Mouse (Mus musculus): ENCODE data around the gene Clip4.

DNA sequence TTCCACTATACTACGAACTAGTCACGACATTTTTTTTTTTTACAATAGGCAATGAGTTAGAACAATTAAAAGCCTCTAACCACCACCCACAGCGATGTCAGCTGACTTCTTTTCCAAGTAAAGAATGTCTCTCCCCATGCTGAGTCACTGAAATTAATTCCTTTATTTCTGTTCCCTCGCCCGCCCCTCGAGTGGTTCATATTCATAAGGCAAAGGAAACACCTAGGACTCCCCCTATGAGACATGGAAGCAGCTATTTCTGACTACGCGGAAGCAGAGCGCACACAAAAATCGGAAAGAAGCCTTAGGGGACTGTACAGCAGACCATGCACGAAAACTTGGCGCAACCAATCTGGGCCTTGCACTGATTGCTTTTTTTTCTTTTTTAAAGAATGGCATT is 100.6 kb downstream of the Clip4 start:
- TF ChIP-seq CHD2 (IDR thresholded peaks at IDR 0.05; ENCODE audit: low read depth, low read length) (no peak), ZNF384 (IDR thresholded peaks at IDR 0.05; ENCODE audit: low read depth, low read length) (no peak), ZC3H11A (IDR thresholded peaks at IDR 0.05; ENCODE audit: borderline replicate concordance, low read depth, low read length) (no peak), HCFC1 (IDR thresholded peaks at IDR 0.05; ENCODE audit: borderline replicate concordance, insufficient read depth, low read length) (no peak)
